Mouse (Mus musculus): Measurements from ENCODE around the gene Il31ra. TPM values are rescaled to one million over a fixed set of nuclear protein-coding genes. Genes with fewer than 3 reads are reported as not detected.
"Not testable (repeated sequence)": the region's sequence is repeated elsewhere in the genome, so short reads cannot be mapped to it uniquely, and the experiment has no call there.

The Il31ra gene
- polyA plus RNA-seq, 1 experiment from 2014 or later, result not detected

DNA sequence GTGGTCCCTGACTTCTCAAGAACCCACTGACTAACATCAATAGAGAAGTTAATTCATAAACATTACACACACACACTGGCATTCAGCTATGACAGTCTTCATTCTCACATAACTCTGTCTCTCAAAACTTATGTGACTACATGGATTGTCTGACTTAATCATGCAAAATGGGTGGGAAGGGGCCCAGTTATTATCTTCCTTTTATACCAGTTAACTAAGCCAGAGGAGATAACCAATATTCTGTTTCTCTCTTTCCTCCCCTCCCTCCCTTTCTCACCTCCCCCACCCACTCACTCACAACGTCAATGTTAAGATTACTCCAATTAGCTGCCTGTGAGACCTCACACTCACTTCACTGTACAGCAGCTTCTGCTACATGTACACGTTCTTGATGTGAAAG is 3.9 kb downstream of the Il31ra start:
- Histone ChIP-seq H3K27me3 (no peaks in the 10 kb centered on the region), H3K36me3 (no peaks in the 10 kb centered on the region), H3K9me3 (no peaks in the 10 kb centered on the region), H3K4me2 (replicated peaks) (no peak overlapping the region), H3K9ac (replicated peaks) (no peak overlapping the region), H3K27ac (no peak overlapping the region), H3K4me3 (replicated peaks) (no peak overlapping the region), H3K4me1 (replicated peaks) (no peaks in the 10 kb centered on the region)
- WGBS, result 62% methylated on average over 2 of the region's 2 CpGs
- ATAC-seq, result no peak

DNA sequence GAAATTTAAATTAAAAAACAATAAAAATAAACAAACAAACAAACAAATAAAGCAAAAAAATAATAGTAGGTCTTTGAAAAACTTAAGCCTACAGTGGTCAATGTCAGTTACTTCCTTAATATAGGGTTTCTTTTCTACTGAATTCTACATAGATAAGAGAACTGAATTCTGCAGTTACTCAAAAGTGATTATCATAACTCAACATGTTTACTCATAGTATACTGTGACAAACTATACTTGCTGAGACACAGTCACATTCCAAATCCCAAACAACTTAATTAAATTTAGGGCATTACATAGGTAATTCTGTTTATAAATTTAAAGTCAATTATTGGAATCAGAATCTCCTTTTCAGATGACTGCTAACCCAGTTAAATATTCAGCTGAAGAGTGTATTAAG is 4.5 kb downstream of the Il31ra start:
- Histone ChIP-seq H3K4me3 (replicated peaks) (no peak overlapping the region), H3K9ac (replicated peaks) (no peak overlapping the region)
- no peak for ATAC-seq

GRCm38 (mm10) chr13:112584556-112585237 is 9.5 kb downstream of the Il31ra start:
- no peaks in the 10 kb centered on the region for H3K27me3 ChIP-seq
- H3K4me3 ChIP-seq (replicated peaks), result no peak overlapping the region
- no peaks in the 10 kb centered on the region for H3K36me3 ChIP-seq
- H3K4me1 ChIP-seq (replicated peaks), result 0 out of 2 replicates have a peak, but pooled peaks cover 7% of the 10 kb centered on the region
- no peaks in the 10 kb centered on the region for H3K9me3 ChIP-seq
- WGBS, result 77% methylated on average over 7 of the region's 7 CpGs
- no peak overlapping the region for H3K4me2 ChIP-seq (replicated peaks)
- no peak overlapping the region for H3K27ac ChIP-seq
- no peak for ATAC-seq
- no peak overlapping the region for H3K9ac ChIP-seq (replicated peaks)

More for the DNA sequence above, 4.5 kb downstream of the Il31ra start:
- Histone ChIP-seq H3K9me3 (no peaks in the 10 kb centered on the region), H3K4me2 (replicated peaks) (no peak overlapping the region), H3K4me1 (replicated peaks) (no peaks in the 10 kb centered on the region), H3K27ac (no peak overlapping the region), H3K27me3 (no peaks in the 10 kb centered on the region), H3K36me3 (no peaks in the 10 kb centered on the region)

GRCm38 (mm10) chr13:112582291-112582690 is 11.9 kb downstream of the Il31ra start:
- Histone ChIP-seq H3K27me3 (no peaks in the 10 kb centered on the region), H3K4me3 (replicated peaks) (no peak overlapping the region), H3K9me3 (0 out of 2 replicates have a peak, but pooled peaks cover 3% of the 10 kb centered on the region), H3K36me3 (no peaks in the 10 kb centered on the region), H3K9ac (replicated peaks) (no peak overlapping the region), H3K4me1 (replicated peaks) (0 out of 2 replicates have a peak, but pooled peaks cover 7% of the 10 kb centered on the region), H3K27ac (no peak overlapping the region), H3K4me2 (replicated peaks) (no peak overlapping the region)
- WGBS, result 91% methylated on average over 8 of the region's 8 CpGs
- no peak for ATAC-seq

DNA sequence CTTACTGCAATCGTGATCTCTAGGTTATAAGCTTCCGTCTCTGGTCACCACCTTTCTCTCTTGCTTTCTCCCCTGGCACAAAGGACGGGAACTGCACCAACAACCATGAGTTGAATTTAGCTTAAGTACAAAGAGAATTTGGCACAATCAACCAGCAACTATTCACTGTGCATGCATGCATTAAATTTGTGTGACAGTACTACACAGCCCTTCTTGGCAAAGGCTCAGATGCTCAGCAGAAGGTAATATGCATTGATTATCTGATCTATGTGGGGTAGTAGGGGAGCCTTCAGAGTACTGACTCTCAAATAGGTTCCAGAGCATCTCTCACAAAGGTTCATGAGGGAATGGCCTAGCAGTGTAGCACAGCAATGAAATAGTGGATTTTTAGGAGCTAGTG is 12.4 kb downstream of the Il31ra start:
- H3K27ac ChIP-seq, result no peak overlapping the region
- 0 out of 2 replicates have a peak, but pooled peaks cover 7% of the 10 kb centered on the region for H3K4me1 ChIP-seq (replicated peaks)
- H3K4me2 ChIP-seq (replicated peaks), result no peak overlapping the region
- no peaks in the 10 kb centered on the region for H3K27me3 ChIP-seq
- no peak overlapping the region for H3K4me3 ChIP-seq (replicated peaks)
- 0 out of 2 replicates have a peak, but pooled peaks cover 3% of the 10 kb centered on the region for H3K9me3 ChIP-seq
- H3K9ac ChIP-seq (replicated peaks), result no peak overlapping the region
- no peaks in the 10 kb centered on the region for H3K36me3 ChIP-seq
- WGBS, result 75% methylated on average over 3 of the region's 3 CpGs
- no peak for ATAC-seq

DNA sequence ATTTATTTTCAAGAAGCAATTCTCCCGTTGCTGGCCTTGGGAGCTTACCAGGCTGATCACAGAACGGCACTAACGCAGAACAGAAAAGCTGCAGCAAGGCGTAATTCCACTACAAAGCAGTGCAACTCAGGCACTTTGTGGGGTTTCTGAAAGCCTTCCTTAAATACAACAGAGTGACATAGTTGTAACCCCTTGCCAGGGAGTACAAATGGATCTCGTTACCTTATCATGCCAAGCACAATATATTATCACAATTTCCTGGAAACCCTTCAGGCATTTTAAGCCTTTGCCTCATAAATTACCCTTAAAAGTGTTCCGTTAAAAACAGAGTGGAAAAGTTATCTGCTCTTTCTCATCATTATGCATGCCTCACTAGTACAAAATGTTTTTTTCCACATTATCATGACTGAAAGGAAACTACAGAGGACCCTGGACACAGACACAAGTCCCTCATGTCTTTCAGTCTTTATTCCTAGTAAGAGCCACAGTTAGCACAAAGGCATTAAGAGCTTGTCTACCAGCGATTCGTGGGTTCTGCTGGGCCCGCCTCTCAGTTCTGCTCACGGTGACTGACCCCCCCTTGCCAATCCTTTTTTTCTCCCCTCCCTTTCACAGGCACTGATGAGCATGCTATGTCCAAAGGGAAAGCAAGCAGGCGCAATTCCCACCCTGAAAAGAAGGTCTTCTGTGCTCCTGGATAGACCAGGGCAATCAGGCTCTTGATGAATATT is 13.4 kb downstream of the Il31ra start:
- H3K36me3 ChIP-seq, result no peaks in the 10 kb centered on the region
- H3K9ac ChIP-seq (replicated peaks), result no peak overlapping the region
- H3K4me1 ChIP-seq (replicated peaks), result 0 out of 2 replicates have a peak, but pooled peaks cover 7% of the 10 kb centered on the region
- 38% methylated on average over 11 of the region's 11 CpGs for WGBS
- no peak for ATAC-seq
- no peak overlapping the region for H3K4me2 ChIP-seq (replicated peaks)
- H3K27ac ChIP-seq, result no peak overlapping the region
- H3K27me3 ChIP-seq, result no peaks in the 10 kb centered on the region
- H3K4me3 ChIP-seq (replicated peaks), result no peak overlapping the region
- H3K9me3 ChIP-seq, result 0 out of 2 replicates have a peak, but pooled peaks cover 3% of the 10 kb centered on the region

DNA sequence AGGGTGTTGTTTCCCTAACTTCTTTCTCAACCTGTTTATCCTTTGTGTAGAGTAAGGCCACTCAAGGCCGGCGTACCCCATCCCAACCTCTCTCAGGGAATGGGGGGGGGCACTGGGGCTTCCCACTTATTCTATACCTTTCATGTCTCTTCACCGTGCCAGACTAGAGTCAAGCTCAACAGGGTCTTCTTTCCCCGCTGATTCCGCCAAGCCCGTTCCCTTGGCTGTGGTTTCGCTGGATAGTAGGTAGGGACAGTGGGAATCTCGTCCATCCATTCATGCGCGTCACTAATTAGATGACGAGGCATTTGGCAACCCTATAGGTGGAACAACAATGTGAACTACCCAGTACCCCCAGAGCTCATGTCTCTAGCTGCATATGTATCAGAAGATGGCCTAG is 16.1 kb downstream of the Il31ra start:
- H3K36me3 ChIP-seq; H3K9me3 ChIP-seq; H3K4me3 ChIP-seq (replicated peaks); H3K27ac ChIP-seq; ATAC-seq; H3K9ac ChIP-seq (replicated peaks); H3K4me2 ChIP-seq (replicated peaks); H3K4me1 ChIP-seq (replicated peaks); H3K27me3 ChIP-seq: not testable (repeated sequence)
- 78% methylated on average over 11 of the region's 11 CpGs for WGBS

DNA sequence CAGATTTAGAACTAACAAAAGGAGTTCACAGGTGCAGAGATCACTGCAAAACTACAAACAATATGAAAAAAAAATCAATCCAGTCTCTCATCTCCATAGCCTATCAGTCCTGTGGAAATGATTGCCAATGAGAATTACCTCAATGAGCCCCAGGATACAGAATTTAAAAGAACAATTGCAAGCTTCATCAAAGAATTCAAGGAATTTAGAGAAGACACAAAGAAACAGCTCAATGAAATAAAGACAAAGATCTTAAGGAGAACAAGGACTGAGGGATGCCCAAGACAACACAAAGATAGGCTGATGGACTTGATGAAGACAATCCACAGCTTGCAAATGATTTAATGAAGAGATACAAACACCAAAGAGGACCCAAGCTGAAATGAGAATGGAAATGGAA is 20.4 kb downstream of the Il31ra start:
- Histone ChIP-seq H3K36me3 (no peaks in the 10 kb centered on the region), H3K4me2 (replicated peaks) (no peak overlapping the region), H3K4me3 (replicated peaks) (no peak overlapping the region), H3K27me3 (no peaks in the 10 kb centered on the region), H3K27ac (no peak overlapping the region), H3K4me1 (replicated peaks) (no peaks in the 10 kb centered on the region), H3K9me3 (0 out of 2 replicates have a peak, but pooled peaks cover 3% of the 10 kb centered on the region), H3K9ac (replicated peaks) (no peak overlapping the region)
- ATAC-seq, result no peak

GRCm38 (mm10) chr13:112570768-112571167 is 23.4 kb downstream of the Il31ra start:
- 81% methylated on average over 5 of the region's 5 CpGs for WGBS
- no peaks in the 10 kb centered on the region for H3K27me3 ChIP-seq

DNA sequence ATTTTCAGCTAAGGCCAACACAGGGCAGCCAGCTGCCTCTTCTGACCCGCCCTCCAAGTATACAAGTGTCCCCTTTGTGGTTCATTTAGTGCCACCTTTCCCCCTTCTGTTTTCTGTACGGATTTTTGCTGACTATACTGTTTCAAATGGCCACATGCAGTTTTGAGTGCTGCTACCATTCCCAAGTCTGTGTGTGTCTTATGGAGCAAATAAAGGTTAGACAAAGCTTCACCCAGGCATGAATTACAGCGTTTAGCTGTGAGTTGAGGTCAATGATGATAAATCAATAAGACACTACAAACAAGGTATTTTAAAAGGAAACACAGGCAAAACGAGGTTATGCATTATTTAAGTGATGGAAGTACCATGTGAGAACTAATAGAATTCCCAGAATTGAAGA is 24.6 kb downstream of the Il31ra start:
- WGBS, result 56% methylated on average over 4 of the region's 4 CpGs
- Histone ChIP-seq H3K4me2 (replicated peaks) (no peak overlapping the region), H3K27me3 (no peaks in the 10 kb centered on the region), H3K4me3 (replicated peaks) (no peak overlapping the region), H3K9ac (replicated peaks) (no peak overlapping the region), H3K9me3 (no peaks in the 10 kb centered on the region), H3K27ac (no peak overlapping the region), H3K36me3 (no peaks in the 10 kb centered on the region), H3K4me1 (replicated peaks) (no peaks in the 10 kb centered on the region)
- ATAC-seq, result no peak

More at GRCm38 (mm10) chr13:112570768-112571167, 23.4 kb downstream of the Il31ra start:
- no peak overlapping the region for H3K4me3 ChIP-seq (replicated peaks)
- H3K4me2 ChIP-seq (replicated peaks), result no peak overlapping the region
- no peak overlapping the region for H3K27ac ChIP-seq
- no peaks in the 10 kb centered on the region for H3K36me3 ChIP-seq
- no peaks in the 10 kb centered on the region for H3K4me1 ChIP-seq (replicated peaks)
- no peak overlapping the region for H3K9ac ChIP-seq (replicated peaks)
- no peak for ATAC-seq
- H3K9me3 ChIP-seq, result no peaks in the 10 kb centered on the region

- no peaks in the 10 kb centered on the region for H3K27me3 ChIP-seq
- H3K9me3 ChIP-seq, result no peaks in the 10 kb centered on the region
- no peak overlapping the region for H3K9ac ChIP-seq (replicated peaks)
- WGBS, result 91% methylated on average over 6 of the region's 6 CpGs
- H3K4me1 ChIP-seq (replicated peaks), result no peaks in the 10 kb centered on the region
- no peak overlapping the region for H3K4me2 ChIP-seq (replicated peaks)
- ATAC-seq, result no peak
- H3K36me3 ChIP-seq, result no peaks in the 10 kb centered on the region
- H3K4me3 ChIP-seq (replicated peaks), result no peak overlapping the region
- H3K27ac ChIP-seq, result no peak overlapping the region
These were observed 33.5 kb downstream of the Il31ra start for GRCm38 (mm10) chr13:112560554-112561138.

- 65% methylated on average over 2 of the region's 2 CpGs for WGBS
- H3K27me3 ChIP-seq, result no peaks in the 10 kb centered on the region
- H3K27ac ChIP-seq, result no peak overlapping the region
- no peak overlapping the region for H3K4me3 ChIP-seq (replicated peaks)
- H3K9me3 ChIP-seq, result no peaks in the 10 kb centered on the region
- no peaks in the 10 kb centered on the region for H3K4me1 ChIP-seq (replicated peaks)
- ATAC-seq, result no peak
- H3K36me3 ChIP-seq, result no peaks in the 10 kb centered on the region
- no peak overlapping the region for H3K4me2 ChIP-seq (replicated peaks)
- no peak overlapping the region for H3K9ac ChIP-seq (replicated peaks)
These were observed 37.7 kb downstream of the Il31ra start for GRCm38 (mm10) chr13:112556501-112556900.

All from midbrain, embryonic 13.5 days (tissue).